Mouse (Mus musculus) heart, embryonic 13.5 days (tissue): ENCODE data around the gene Kremen1. TPM values are rescaled to one million over a fixed set of nuclear protein-coding genes. Genes with fewer than 3 reads are reported as not detected.

Source experiments
- ATAC-seq: fragments of 200-750 bp; cut with Nextera tagmentation; 2 replicates; pipeline ENCODE4 v1.8.0; 2017; ENCODE audit warnings: moderate TSS enrichment; ENCODE audit not compliant: insufficient number of reproducible peaks, low FRiP score, low TSS enrichment; ENCODE audit errors: extremely low read depth
- H3K27ac ChIP-seq: fragments of 300-500 bp; sonication (generic); replicated peaks from 2 replicates; pipeline ENCODE4 v1.5.1; 2015; ENCODE audit warnings: moderate library complexity, mild to moderate bottlenecking, inconsistent platforms
- H3K27me3 ChIP-seq: fragments of 300-500 bp; sonication (generic); replicated peaks from 2 replicates; pipeline ENCODE4 v1.6.1; 2015; ENCODE audit warnings: mild to moderate bottlenecking, inconsistent platforms
- H3K36me3 ChIP-seq: fragments of 300-500 bp; sonication (generic); 2 replicates; pipeline ENCODE4 v1.6.1; 2015; ENCODE audit warnings: mild to moderate bottlenecking, inconsistent platforms
- H3K4me1 ChIP-seq: fragments of 300-500 bp; sonication (generic); 2 replicates; pipeline ENCODE4 v1.6.1; 2015; ENCODE audit warnings: inconsistent platforms
- H3K4me2 ChIP-seq: fragments of 300-500 bp; sonication (generic); 2 replicates; pipeline ENCODE4 v1.6.1; 2015; ENCODE audit warnings: inconsistent platforms, mild to moderate bottlenecking, moderate library complexity
- H3K4me3 ChIP-seq: fragments of 300-500 bp; sonication (generic); 2 replicates; pipeline ENCODE4 v1.5.1; 2015; ENCODE audit warnings: moderate library complexity, mild to moderate bottlenecking, inconsistent platforms
- H3K9ac ChIP-seq: fragments of 300-500 bp; sonication (generic); 2 replicates; pipeline ENCODE4 v1.6.1; 2015; ENCODE audit warnings: inconsistent platforms, mild to moderate bottlenecking, moderate library complexity
- H3K9me3 ChIP-seq: fragments of 300-500 bp; sonication (generic); 2 replicates; pipeline ENCODE4 v1.6.1; 2016; ENCODE audit warnings: inconsistent platforms
- WGBS: fragments of 180-500 bp; shearing (Covaris S2); methylation state at CpG from one replicate; pipeline ENCODE4 v1.1.7; 2015; ENCODE audit warnings: mixed read lengths; 5-methylcytosine and 5-hydroxymethylcytosine counted together
- polyA plus RNA-seq: library from polyadenylated mRNA; unstranded; fragments of >200 nt; fragmentation: Nextera tagmentation; extraction: Ambion mirVana; gene quantifications from 2 replicates; pipeline ENCODE4 v1.2.1, GENCODE M21; 2015

Gene Kremen1
- polyA plus RNA-seq, 1 experiment from 2014 or later = 29.0 TPM

DNA sequence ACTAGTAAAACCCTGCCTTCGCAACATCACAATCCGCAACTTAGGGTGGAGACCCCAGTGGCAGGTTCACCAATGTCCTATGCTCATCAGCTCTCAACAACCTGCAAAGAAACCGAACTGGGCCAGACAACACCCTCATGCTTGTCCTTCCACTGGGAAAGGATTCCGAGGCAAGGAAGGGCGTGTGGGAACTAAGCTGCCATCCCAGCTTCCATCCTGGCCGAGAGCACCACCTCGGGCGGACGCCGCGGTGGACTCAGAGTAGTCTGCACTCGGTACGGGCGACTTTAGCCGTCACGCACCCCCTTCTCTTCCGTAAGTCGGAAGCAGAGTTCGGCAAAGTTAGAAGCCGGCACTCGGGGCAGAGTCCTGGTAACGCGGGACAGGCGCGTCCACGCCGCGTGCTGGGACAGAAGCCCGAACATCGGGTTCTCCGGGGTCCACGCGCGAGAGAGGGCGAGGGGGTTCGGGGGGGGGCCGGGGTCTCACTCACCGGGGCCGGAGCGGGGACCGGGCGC lies 357 bp downstream of the Kremen1 start:
- Histone ChIP-seq H3K36me3 (no peaks in the 10 kb centered on the region), H3K27ac (peak overlapping the region; percentile 88), H3K9ac (peak overlapping the region; percentile 98), H3K4me3 (peak overlapping the region; percentile 89), H3K9me3 (no peaks in the 10 kb centered on the region), H3K4me2 (peak overlapping the region; percentile 84), H3K27me3 (no peaks in the 10 kb centered on the region), H3K4me1 (peaks cover 66% of the 10 kb centered on the region)
- ATAC-seq = no peak
- WGBS = under 1% methylated on average over 42 of the region's 42 CpGs

DNA sequence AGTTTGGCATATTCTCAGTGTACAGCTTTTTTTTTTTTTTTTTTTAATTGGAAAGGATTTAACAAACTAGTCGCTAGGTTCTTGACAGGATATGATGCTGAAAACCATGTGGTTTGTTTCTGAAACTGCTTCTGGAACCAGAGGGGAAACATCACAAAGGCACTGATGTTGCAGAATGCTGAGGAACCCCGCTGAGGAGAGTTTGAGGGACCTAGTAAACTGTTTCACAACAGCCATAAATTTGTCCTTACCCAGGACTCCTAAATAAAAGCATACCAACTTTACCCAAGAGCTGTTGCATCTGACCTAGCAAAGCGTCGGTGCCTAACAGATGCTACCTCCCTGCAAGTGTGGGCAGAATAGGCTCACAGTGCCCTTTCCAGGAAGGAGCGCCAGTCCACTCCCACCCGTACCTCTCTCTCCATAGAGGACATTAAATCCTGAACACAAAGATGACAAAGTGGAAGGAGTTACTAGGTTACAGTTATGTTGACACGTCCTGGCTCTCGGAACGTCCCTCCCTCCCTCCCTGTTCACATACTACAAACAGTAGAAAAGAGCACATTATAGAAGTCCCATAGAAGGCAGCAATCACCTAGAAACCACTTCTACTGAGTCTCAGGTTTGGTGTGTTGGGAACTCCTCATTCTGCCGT lies 1.3 kb downstream of the Kremen1 start:
- H3K4me2 ChIP-seq = peak overlapping the region; percentile 84
- peak overlapping the region; percentile 88 for H3K27ac ChIP-seq
- H3K36me3 ChIP-seq = no peaks in the 10 kb centered on the region
- H3K9ac ChIP-seq = peak overlapping the region; percentile 98
- H3K27me3 ChIP-seq = no peaks in the 10 kb centered on the region
- WGBS = 33% methylated on average over 10 of the region's 10 CpGs
- H3K4me1 ChIP-seq = peaks cover 66% of the 10 kb centered on the region
- H3K9me3 ChIP-seq = no peaks in the 10 kb centered on the region
- H3K4me3 ChIP-seq = peak overlapping the region; percentile 89
- no peak for ATAC-seq

DNA sequence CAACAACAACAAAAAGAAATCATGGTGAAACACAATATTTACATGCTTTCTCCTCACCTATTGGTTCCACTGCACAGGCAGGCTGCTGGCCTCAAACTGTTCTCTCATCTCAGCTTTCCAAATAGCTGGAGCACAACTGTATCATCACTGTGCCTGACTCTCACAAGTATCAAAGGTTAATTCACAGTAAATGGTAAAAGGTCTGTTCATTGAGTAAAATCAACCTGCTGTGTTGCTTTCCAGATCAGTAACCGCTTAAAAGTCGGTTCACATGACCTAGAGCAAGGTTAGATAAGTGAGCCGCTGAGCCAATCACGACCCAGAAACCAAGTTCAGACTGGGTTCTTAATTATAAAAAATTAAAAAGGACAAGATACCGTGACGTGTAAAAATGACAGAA lies 3.3 kb downstream of the Kremen1 start:
- no peak overlapping the region for H3K4me3 ChIP-seq
- no peak overlapping the region for H3K9ac ChIP-seq
- H3K9me3 ChIP-seq = no peaks in the 10 kb centered on the region
- H3K27ac ChIP-seq = no peak overlapping the region
- H3K4me2 ChIP-seq = no peak overlapping the region
- H3K4me1 ChIP-seq = peaks cover 66% of the 10 kb centered on the region
- no peaks in the 10 kb centered on the region for H3K36me3 ChIP-seq
- no peak for ATAC-seq
- no peaks in the 10 kb centered on the region for H3K27me3 ChIP-seq
- 87% methylated on average over 6 of the region's 6 CpGs for WGBS

DNA sequence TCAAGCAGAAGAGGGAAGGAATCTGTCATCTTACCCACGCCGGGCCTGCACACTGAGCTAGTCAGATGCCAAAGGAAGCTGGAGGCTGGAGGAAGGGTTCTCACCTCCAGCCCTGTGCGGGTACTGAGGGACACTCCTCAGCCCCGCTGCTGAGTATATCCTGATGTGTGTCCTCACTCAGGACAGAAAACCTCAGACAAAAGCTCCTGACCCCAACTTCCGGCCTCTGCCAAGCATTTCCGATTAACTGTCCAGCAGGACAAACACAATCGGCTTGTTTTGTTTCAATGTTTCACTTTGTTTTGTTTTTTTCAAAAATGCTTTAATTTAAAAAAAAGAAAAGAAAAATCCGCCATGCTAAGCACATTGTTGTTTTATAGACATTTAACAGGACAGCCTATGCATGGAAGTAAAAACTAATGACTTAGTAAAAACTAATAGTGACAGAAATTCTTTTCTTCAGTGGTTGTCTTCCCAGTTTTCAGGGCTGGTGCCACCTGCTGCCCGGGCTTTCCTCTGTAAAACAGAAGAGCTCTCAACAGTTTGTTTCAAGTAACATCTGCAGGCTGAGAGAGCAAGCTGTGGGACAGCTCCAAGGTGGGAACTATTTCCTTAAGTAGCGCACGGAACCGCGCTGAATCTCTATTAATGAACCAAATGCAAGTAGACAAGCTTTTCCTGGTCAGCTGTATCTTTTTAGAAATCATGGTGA lies 4.1 kb downstream of the Kremen1 start:
- peaks cover 70% of the 10 kb centered on the region for H3K4me1 ChIP-seq
- WGBS = 71% methylated on average over 13 of the region's 13 CpGs
- no peak overlapping the region; the same call in 1 of the 2 replicates for H3K27ac ChIP-seq

DNA sequence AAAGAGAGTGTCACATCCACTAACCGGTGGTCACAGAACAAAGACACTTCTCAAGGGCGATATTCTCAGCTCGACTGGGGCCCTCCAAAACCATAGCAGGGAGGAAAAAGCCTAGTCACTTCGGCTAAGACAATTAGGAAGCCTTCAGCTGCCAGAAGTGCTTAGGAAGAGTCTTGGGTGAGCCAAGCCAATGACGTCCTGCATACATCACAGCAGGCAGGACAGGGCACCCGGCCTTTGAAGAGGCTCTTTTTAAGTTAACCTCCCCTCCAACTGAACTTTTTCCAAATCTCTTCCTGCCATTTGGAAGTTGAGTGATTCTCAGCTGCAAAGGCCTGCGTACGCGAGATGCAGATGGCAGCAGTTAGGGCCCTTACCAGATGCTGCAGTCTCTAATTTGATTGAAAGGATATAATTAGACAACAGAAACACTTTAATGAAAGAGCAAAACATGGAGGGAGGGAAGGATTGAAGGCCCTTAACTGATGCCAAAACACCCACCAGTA lies 5.8 kb downstream of the Kremen1 start:
- peaks cover 72% of the 10 kb centered on the region for H3K4me1 ChIP-seq
- no peak overlapping the region for H3K4me3 ChIP-seq
- H3K9me3 ChIP-seq = no peaks in the 10 kb centered on the region
- 48% methylated on average over 9 of the region's 9 CpGs for WGBS
- no peaks in the 10 kb centered on the region for H3K36me3 ChIP-seq
- no peak overlapping the region for H3K4me2 ChIP-seq
- no peak overlapping the region for H3K9ac ChIP-seq
- peak overlapping the region; percentile 8; the same call in 1 of the 2 replicates for H3K27ac ChIP-seq
- no peaks in the 10 kb centered on the region for H3K27me3 ChIP-seq
- no peak for ATAC-seq

More for the DNA sequence above, 4.1 kb downstream of the Kremen1 start:
- H3K4me3 ChIP-seq = no peak overlapping the region
- no peaks in the 10 kb centered on the region for H3K9me3 ChIP-seq
- no peaks in the 10 kb centered on the region for H3K36me3 ChIP-seq
- H3K4me2 ChIP-seq = no peak overlapping the region
- no peak for ATAC-seq
- no peaks in the 10 kb centered on the region for H3K27me3 ChIP-seq
- no peak overlapping the region for H3K9ac ChIP-seq

DNA sequence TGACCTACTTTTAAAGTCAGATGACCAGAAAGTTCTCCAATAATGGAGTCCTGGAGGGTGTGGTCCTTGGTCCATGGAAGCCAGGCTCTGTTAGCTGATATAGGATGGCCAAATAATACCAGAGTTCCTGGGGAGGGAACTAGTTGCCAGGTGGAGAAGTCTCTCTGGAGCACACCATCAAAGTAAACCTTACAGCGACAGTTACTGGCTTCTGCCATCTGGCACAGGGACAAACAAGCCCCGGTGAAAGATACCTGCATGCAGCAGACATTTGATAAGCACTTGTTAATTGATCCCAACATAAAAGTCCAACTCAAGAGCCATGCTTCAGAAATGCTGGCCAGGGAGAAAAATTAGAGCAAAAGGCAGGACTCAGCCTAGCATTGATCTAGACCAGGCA lies 7.3 kb downstream of the Kremen1 start:
- Histone ChIP-seq H3K27ac (no peak overlapping the region), H3K4me1 (peaks cover 59% of the 10 kb centered on the region), H3K9me3 (no peaks in the 10 kb centered on the region), H3K4me3 (no peak overlapping the region), H3K9ac (no peak overlapping the region), H3K27me3 (no peaks in the 10 kb centered on the region), H3K4me2 (no peak overlapping the region), H3K36me3 (no peaks in the 10 kb centered on the region)
- ATAC-seq = no peak
- WGBS = 41% methylated on average over 2 of the region's 2 CpGs

DNA sequence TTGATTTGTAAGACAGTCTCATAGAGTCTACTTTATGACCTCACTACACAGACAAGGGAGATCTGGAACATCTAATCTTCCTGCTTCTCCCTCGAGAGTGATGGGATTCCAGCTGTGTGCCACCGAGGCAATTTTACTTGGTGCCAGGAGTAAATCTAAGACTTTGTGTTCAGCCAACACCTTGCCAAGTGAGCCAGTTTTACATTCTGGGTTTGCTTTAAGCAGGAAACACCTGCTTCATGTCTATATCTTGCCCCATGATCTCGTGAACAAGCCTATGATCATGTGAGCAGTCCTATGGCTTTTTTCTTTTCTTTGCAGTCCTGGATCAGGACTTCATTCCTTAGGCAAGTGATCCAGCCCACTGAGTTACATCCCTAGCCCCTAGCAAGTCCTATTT lies 7.8 kb downstream of the Kremen1 start:
- H3K4me2 ChIP-seq = no peak overlapping the region
- no peak overlapping the region for H3K27ac ChIP-seq
- H3K36me3 ChIP-seq = no peaks in the 10 kb centered on the region
- no peak for ATAC-seq
- no peak overlapping the region for H3K9ac ChIP-seq
- peaks cover 62% of the 10 kb centered on the region for H3K4me1 ChIP-seq
- no peak overlapping the region for H3K4me3 ChIP-seq
- H3K27me3 ChIP-seq = no peaks in the 10 kb centered on the region
- WGBS = 43% methylated on average over 3 of the region's 3 CpGs
- no peaks in the 10 kb centered on the region for H3K9me3 ChIP-seq

DNA sequence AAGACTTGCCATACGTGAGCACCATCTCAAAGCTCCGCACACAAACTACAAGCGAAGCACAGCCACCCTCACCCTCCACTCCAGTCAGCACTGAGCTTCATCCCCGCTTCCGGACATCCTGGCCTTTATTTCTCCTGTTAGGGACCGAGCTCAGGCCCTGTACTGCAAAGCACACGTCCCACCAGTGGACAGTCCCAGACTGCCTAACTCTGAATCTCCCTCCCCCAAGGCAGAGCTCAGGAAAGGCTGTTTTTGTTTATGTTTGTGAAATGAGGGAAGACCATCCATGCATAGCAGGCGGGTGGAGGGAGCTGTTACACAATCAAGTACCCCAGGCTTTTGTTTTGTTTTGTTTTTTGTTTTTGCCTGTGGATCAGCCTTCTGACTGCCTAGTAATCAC lies 8.6 kb downstream of the Kremen1 start:
- Histone ChIP-seq H3K27ac (0 out of 2 replicates have a peak overlapping the region, but pooled peaks have one; percentile 28), H3K4me1 (peaks cover 66% of the 10 kb centered on the region), H3K4me3 (no peak overlapping the region), H3K9ac (0 out of 2 replicates have a peak overlapping the region, but pooled peaks have one; percentile 21), H3K27me3 (no peaks in the 10 kb centered on the region), H3K4me2 (no peak overlapping the region), H3K36me3 (no peaks in the 10 kb centered on the region), H3K9me3 (no peaks in the 10 kb centered on the region)
- WGBS = 73% methylated on average over 8 of the region's 8 CpGs
- ATAC-seq = no peak

DNA sequence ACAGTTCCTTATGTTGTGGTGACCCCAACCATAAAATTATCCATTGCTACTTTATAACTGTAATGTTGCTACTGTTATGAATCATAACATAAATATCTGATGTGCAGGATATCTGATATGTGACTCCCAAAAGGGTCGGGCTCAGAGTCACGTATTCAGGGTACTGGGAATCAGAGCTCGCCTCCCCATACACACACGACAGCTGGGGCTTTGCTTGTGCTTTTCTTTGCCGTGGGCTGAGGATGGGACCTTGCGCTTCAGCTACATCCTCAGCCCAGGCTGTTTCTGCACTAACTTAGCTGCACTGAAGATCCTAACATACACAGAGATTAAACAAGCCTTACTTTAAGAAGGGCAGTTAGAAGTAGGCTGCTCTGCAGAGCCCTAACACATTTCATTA lies 10.2 kb downstream of the Kremen1 start:
- ATAC-seq = no peak
- Histone ChIP-seq H3K27ac (no peak overlapping the region), H3K27me3 (no peaks in the 10 kb centered on the region)

DNA sequence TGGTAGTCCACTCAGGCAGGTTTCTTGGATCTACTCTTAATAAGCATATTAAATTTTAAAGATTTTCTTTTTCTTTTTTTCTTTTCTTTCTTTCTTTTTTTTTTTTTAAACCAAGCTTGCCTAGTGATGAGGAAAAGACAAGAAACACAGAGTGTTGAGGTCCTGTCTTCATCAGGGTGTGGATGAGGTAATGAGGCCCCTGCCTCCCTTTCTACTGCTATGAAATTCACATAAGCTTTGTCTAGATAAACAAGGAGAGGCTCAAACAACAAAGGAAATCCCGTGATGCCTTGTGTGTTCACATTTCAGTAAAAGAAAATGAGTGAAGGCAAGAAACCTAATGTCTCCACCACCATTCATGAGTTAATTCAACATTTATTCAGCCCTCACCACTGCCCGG lies 13.2 kb downstream of the Kremen1 start:
- Histone ChIP-seq H3K4me1 (peaks cover 65% of the 10 kb centered on the region), H3K9ac (no peak overlapping the region), H3K4me3 (no peak overlapping the region), H3K27ac (no peak overlapping the region), H3K36me3 (peaks cover 2% of the 10 kb centered on the region), H3K4me2 (no peak overlapping the region), H3K9me3 (no peaks in the 10 kb centered on the region), H3K27me3 (no peaks in the 10 kb centered on the region)
- ATAC-seq = no peak
- WGBS = 69% methylated on average over 2 of the region's 2 CpGs

More for the DNA sequence above, 10.2 kb downstream of the Kremen1 start:
- H3K4me2 ChIP-seq = no peak overlapping the region
- H3K4me3 ChIP-seq = no peak overlapping the region
- H3K9me3 ChIP-seq = no peaks in the 10 kb centered on the region
- H3K36me3 ChIP-seq = no peaks in the 10 kb centered on the region
- peaks cover 65% of the 10 kb centered on the region for H3K4me1 ChIP-seq
- 69% methylated on average over 6 of the region's 6 CpGs for WGBS
- H3K9ac ChIP-seq = no peak overlapping the region

DNA sequence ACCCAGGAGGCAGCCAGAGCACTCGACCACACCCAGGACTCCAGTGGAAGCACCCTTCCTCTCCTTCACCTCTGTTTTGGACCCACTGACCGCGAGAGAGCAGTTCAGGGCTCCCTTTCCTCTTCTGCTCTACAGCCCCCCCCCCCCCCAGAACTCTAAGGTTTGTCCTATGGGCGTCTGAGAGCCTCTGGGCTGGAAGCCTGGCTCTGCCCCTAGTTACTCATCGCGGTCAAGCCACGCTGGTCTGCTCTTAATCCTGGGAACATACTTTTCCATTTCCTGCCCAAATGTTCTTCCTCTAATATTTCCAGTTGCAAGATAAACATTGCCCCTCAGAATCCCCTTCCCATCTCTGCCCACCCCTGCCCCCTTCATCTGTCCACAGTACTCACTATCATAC lies 15.9 kb downstream of the Kremen1 start:
- H3K9ac ChIP-seq = no peak overlapping the region
- H3K27me3 ChIP-seq = no peaks in the 10 kb centered on the region
- H3K4me2 ChIP-seq = no peak overlapping the region; the same call in 1 of the 2 replicates
- H3K9me3 ChIP-seq = no peaks in the 10 kb centered on the region
- 68% methylated on average over 7 of the region's 7 CpGs for WGBS
- peaks cover 29% of the 10 kb centered on the region for H3K36me3 ChIP-seq
- no peak overlapping the region for H3K4me3 ChIP-seq
- H3K4me1 ChIP-seq = peaks cover 57% of the 10 kb centered on the region
- peak overlapping the region; percentile 80 for H3K27ac ChIP-seq
- ATAC-seq = no peak
